Mouse (Mus musculus): ENCODE data around the gene Eif2s3x. TPM values are rescaled to one million over a fixed set of nuclear protein-coding genes. Genes with fewer than 3 reads are reported as not detected.
A peak's percentile ranks its signal among the peaks of the same experiment; 100 is the strongest.
"Not testable (repeated sequence)": the region's sequence is repeated elsewhere in the genome, so short reads cannot be mapped to it uniquely, and the experiment has no call there.

The Eif2s3x gene
- polyA plus RNA-seq (2015; fragmentation: Nextera tagmentation; extraction: Ambion mirVana) = 64.5 and 70.6 TPM in 2 replicates

DNA sequence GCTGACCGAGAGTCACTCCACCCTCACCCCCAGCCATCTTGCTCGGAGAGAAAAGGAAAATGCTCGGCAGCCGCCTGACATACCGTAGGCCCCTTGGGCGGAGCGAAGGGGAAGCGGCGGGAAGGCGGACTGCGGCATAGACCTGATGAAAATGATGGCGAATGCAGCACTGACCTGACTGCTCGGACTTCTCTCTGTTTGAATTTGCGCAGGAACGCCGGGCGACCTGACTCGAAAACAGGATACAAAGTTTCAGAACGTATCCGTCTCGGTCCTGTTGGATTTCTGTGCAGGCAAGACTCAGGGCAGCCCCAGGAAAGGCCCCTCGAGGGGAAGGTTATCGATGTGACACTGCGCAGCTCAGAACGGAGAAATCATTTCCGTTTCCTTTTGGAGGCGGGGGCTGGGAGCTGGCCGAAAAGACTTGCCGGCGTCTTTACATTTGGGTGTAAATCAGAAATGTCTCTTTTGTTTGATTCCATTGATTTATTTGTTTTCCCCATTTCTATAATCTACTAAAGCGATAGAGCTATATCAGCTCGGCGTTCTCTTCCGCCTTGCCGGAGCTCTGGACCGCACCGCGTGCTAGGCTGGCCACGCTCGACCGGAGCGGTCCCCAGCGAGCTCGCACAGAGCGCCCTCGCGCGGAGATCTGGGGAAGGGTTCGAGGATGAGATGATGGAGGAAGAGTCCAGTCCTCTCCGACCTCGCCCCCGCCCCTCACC, at the start of gene Eif2s3x:
Eif2s3x (minus strand) TSS at position 266 of the 725 bp plus-strand sequence.
- ATAC-seq = peak; percentile 96
- peak within 1 kb of the TSS; percentile 80 for H3K27ac ChIP-seq
- H3K9me3 ChIP-seq = no peaks in the 10 kb centered on the region
- H3K27me3 ChIP-seq (replicated peaks) = no peaks in the 10 kb centered on the region
- under 1% methylated on average over 52 of the region's 52 CpGs for WGBS
- no peaks in the 10 kb centered on the region for H3K36me3 ChIP-seq
- H3K4me2 ChIP-seq (replicated peaks) = peak within 1 kb of the TSS; percentile 65
- H3K9ac ChIP-seq = peak within 1 kb of the TSS; percentile 85
- peak within 1 kb of the TSS; percentile 77 for H3K4me3 ChIP-seq (replicated peaks)
- no peaks in the 10 kb centered on the region for H3K4me1 ChIP-seq (replicated peaks)

DNA sequence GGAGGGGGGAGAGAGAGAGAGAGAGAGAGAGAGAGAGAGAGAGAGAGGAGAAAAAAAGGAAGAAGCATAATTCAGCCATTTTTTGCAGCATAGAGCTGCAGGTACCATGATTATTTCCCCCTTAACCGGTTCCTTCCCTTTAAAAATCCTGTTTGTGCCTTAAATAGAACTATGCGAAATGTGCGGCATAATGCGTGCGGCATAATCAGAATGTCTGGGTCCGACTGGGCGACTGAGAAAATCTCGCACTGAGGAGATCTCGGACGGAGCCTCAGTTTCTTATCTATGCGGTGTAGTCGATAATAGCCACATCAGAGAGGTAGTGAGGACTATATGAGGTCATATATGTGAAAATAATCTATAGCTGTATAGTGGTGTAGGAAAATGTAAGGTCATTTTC, 22.9 kb upstream of the Eif2s3x start:
- Histone ChIP-seq H3K4me3 (replicated peaks) (peak overlapping the region; percentile 65), H3K27ac (no peak overlapping the region), H3K9ac (no peak overlapping the region), H3K4me2 (replicated peaks) (peak overlapping the region; percentile 53), H3K4me1 (replicated peaks) (no peaks in the 10 kb centered on the region), H3K9me3 (no peaks in the 10 kb centered on the region), H3K36me3 (no peaks in the 10 kb centered on the region), H3K27me3 (replicated peaks) (peaks cover 12% of the 10 kb centered on the region; the same call in 1 of the 2 replicates)
- ATAC-seq = no peak
- WGBS = 25% methylated on average over 12 of the region's 12 CpGs

DNA sequence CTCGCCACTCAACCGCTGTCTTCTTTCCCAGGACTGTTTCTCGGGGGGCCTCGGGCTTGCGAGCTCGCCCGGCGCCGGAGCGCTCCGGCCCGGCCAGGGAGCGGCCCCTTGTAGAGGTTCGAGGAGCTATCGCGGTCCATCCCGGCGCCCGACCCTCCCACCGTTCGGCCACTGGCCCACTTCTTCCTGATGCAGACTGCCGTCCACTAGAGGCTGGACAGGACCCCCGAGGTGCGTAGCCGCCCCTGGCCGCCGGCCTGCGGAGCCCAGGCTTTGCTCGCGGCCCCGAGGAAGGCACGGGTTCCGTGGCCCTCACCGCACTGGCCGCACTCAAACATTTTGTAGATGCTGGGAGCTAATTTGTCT, 22.5 kb upstream of the Eif2s3x start:
- H3K4me2 ChIP-seq (replicated peaks) = peak overlapping the region; percentile 53
- no peaks in the 10 kb centered on the region for H3K4me1 ChIP-seq (replicated peaks)
- H3K9me3 ChIP-seq = no peaks in the 10 kb centered on the region
- H3K9ac ChIP-seq = peak overlapping the region; percentile 63
- H3K4me3 ChIP-seq (replicated peaks) = peak overlapping the region; percentile 65
- H3K36me3 ChIP-seq = no peaks in the 10 kb centered on the region
- H3K27me3 ChIP-seq (replicated peaks) = peaks cover 12% of the 10 kb centered on the region; the same call in 1 of the 2 replicates
- no peak; the same call in 1 of the 2 replicates for ATAC-seq
- 14% methylated on average over 35 of the region's 35 CpGs for WGBS
- H3K27ac ChIP-seq = peak overlapping the region; percentile 66

DNA sequence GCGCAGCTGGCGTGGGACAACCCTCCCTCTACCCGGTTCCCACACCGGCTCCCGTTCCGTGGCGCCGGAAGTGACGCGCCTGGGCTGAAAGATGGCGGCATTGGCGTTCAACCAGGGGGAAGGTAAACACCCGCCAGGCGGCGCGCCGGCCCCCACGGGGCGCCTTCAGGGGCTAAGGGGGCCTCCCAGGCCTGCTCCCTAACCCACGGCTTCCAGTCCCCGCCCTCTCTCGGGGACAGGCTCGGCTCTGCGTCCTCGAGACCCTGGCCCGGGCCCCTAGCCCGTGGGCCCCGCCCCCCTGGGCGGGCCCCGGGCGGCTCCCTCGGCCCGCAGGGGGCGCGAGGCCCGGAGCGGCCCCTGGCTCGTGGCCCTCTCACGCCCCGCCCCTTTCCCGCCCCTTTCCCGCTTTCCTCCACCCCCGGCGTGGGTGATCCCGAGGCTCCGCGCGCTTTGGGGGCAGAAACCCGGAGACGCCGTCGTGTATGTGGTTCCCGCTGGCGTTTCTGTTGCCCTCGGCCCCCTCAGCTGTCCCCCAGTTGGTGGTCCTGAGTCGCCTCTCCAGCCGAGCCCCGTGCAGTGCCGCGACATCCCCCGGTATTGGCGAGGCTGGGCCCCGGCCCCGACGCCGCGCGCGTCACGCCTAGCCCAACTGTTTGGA, 22.0 kb upstream of the Eif2s3x start, which contains the start of gene Klhl15:
Klhl15 (plus strand) TSS at position 68 of the 658 bp plus-strand sequence.
- Histone ChIP-seq H3K27me3 (replicated peaks) (peaks cover 12% of the 10 kb centered on the region; the same call in 1 of the 2 replicates), H3K4me3 (replicated peaks) (peak within 1 kb of the TSS; percentile 65)

DNA sequence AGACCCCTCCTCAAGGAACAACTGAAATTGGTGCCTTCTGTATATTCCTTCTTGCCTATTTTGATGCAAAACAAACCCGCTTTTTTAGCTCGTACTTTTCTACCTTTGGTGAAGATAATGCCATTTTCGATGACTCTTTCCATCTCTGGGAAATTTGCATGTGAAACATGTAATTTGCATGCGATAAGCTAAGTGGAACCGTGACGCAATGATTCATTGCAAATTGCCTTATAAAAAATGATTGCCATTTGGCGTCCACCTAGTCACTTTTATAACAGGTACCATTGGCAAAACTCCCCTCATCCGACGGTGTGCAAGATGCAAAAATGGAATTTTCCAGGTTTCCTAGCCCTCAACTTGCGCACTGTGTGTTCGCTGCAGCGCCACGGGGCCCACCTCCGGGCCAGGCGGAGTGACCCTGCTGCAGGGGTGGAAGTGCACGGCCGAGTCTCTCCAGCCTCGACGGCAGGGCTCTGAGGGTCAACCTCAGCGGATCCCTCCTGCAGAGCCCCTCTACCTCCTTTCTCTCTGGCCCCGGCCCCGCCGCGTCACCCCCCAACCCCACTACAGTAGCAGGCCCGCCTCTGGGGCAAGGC, 21.4 kb upstream of the Eif2s3x start:
- Histone ChIP-seq H3K36me3 (no peaks in the 10 kb centered on the region), H3K4me3 (replicated peaks) (peak overlapping the region; percentile 65), H3K4me1 (replicated peaks) (no peaks in the 10 kb centered on the region), H3K9ac (peak overlapping the region; percentile 63), H3K27ac (peak overlapping the region; percentile 86), H3K4me2 (replicated peaks) (peak overlapping the region; percentile 53), H3K9me3 (no peaks in the 10 kb centered on the region), H3K27me3 (replicated peaks) (peaks cover 12% of the 10 kb centered on the region; the same call in 1 of the 2 replicates)
- 19% methylated on average over 25 of the region's 25 CpGs for WGBS
- no peak for ATAC-seq

More for the DNA sequence above, 22.0 kb upstream of the Eif2s3x start, which contains the start of gene Klhl15:
- peak within 1 kb of the TSS; percentile 86 for H3K27ac ChIP-seq
- WGBS = 9% methylated on average over 66 of the region's 70 CpGs
- H3K4me2 ChIP-seq (replicated peaks) = peak within 1 kb of the TSS; percentile 53
- H3K9ac ChIP-seq = peak within 1 kb of the TSS; percentile 63
- ATAC-seq = peak; percentile 97
- H3K9me3 ChIP-seq = no peaks in the 10 kb centered on the region
- no peaks in the 10 kb centered on the region for H3K36me3 ChIP-seq
- no peaks in the 10 kb centered on the region for H3K4me1 ChIP-seq (replicated peaks)

DNA sequence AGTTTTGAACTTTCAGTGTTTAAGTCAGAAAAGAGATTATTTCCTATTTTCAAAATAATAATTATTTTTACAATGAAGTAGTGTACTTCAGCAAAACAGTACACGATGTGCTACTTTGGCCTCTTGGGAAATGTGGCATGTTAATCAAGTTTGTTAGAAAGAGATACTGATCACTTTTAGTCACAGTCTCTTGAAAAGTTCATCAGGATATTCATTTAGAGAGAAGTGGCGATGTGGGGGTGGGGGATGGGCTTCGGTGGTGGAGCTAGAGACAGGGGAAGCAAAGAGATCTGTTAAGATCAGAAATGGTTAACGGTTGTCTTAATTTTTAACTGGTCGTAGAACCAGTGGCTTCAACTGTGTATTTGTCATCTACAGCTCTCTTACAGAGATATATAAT, 20.8 kb upstream of the Eif2s3x start:
- H3K4me2 ChIP-seq (replicated peaks) = no peak overlapping the region

DNA sequence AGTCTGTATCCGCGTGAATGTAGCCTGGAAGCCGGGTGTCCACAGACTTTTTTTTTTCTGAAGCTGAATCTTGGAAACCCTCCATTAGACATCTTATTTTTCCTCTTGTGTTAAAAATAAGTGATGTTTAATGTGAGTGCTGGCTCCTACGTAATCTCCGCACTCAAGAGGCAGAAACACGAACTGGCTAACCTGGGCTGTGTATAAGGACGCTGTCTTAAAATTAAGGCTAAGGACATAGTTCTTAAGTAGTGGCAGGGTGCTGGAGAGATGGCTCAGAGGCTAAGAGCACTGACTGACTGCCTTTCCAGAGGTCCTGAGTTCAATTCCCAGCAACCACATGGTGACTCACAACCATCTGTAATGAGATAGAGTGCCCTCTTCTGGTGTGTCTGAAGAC, 722 bp upstream of the Eif2s3x start:
- 7% methylated on average over 7 of the region's 7 CpGs for WGBS
- Histone ChIP-seq H3K27ac (peak overlapping the region; percentile 80), H3K4me3 (replicated peaks) (peak overlapping the region; percentile 77), H3K9ac (peak overlapping the region; percentile 14; the same call in 1 of the 2 replicates), H3K4me1 (replicated peaks) (no peaks in the 10 kb centered on the region), H3K4me2 (replicated peaks) (peak overlapping the region; percentile 65), H3K36me3 (no peaks in the 10 kb centered on the region), H3K9me3 (no peaks in the 10 kb centered on the region), H3K27me3 (replicated peaks) (no peaks in the 10 kb centered on the region)
- ATAC-seq = no peak

More for the DNA sequence above, 20.8 kb upstream of the Eif2s3x start:
- no peak overlapping the region for H3K27ac ChIP-seq
- no peaks in the 10 kb centered on the region for H3K9me3 ChIP-seq
- WGBS = 36% methylated on average over 5 of the region's 5 CpGs
- no peak overlapping the region for H3K9ac ChIP-seq
- H3K4me3 ChIP-seq (replicated peaks) = no peak overlapping the region
- H3K36me3 ChIP-seq = no peaks in the 10 kb centered on the region
- H3K4me1 ChIP-seq (replicated peaks) = no peaks in the 10 kb centered on the region
- peaks cover 12% of the 10 kb centered on the region; the same call in 1 of the 2 replicates for H3K27me3 ChIP-seq (replicated peaks)
- no peak for ATAC-seq

DNA sequence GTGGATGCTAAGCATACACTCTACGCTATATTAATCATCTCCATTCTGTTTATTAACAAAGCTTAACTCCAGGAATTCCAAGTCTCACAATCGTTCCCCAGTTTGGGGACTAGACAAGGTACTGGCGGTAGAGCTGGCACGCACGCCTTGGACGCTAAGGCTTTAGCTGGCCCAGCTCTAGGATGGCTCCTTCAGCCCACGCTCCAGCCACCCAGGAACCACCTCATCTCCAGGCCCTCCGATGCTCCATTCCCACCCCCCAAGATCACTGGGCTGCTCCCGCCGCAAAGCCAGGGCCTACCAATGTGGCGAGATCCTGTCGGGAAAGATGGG, 432 bp downstream of the Eif2s3x start:
- Histone ChIP-seq H3K27ac (peak overlapping the region; percentile 80), H3K36me3 (no peaks in the 10 kb centered on the region), H3K9me3 (no peaks in the 10 kb centered on the region), H3K9ac (peak overlapping the region; percentile 85), H3K4me2 (replicated peaks) (peak overlapping the region; percentile 51), H3K4me1 (replicated peaks) (no peaks in the 10 kb centered on the region), H3K4me3 (replicated peaks) (peak overlapping the region; percentile 77), H3K27me3 (replicated peaks) (no peaks in the 10 kb centered on the region)
- 0% methylated on average over 12 of the region's 12 CpGs for WGBS
- peak; percentile 69 for ATAC-seq

DNA sequence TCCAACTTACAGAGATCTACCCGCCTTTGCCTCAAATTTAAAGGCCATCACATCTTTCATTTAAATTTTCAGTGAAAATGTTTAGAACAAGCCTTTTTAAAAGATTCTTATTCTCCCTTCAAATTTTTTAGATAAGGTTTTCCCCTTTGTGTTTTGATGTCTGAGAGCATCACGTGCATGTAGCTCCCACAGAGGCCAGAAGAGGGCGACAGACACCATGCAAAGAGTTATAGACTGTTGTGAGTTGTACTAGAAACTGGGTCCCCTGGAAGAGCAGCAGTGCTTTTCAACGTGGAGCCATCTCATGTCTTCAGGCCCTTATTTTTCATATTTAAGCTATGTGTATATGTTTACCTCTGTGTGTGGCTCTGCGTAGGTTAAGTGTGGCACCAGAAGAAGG, 14.9 kb downstream of the Eif2s3x start:
- Histone ChIP-seq H3K27ac (no peak overlapping the region), H3K9ac (no peak overlapping the region), H3K4me1 (replicated peaks) (no peaks in the 10 kb centered on the region), H3K9me3 (no peaks in the 10 kb centered on the region), H3K4me3 (replicated peaks) (no peak overlapping the region), H3K27me3 (replicated peaks) (no peaks in the 10 kb centered on the region), H3K36me3 (peaks cover 6% of the 10 kb centered on the region), H3K4me2 (replicated peaks) (no peak overlapping the region)
- 83% methylated on average over 5 of the region's 5 CpGs for WGBS
- ATAC-seq = no peak

DNA sequence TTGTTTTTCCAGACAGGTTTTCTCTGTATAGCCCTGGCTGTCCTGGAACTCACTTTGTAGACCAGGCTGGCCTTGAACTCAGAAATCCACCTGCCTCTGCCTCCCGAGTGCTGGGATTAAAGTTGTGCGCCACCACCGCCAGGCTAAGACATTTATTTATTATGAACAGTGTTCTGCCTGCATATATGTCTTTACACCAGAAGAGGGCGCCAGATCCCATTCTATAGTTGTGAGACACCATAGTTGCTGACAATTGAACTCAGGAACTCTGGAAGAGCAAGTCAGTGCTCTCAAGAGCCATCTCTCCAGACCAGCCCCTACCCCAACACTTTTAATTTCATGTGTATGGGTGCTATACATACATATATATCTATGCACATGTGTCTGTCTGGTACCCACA, 18.8 kb downstream of the Eif2s3x start:
- not testable (repeated sequence) for H3K4me1 ChIP-seq (replicated peaks); ATAC-seq; H3K27ac ChIP-seq; H3K27me3 ChIP-seq (replicated peaks); H3K9ac ChIP-seq; H3K4me3 ChIP-seq (replicated peaks); H3K36me3 ChIP-seq; H3K4me2 ChIP-seq (replicated peaks); H3K9me3 ChIP-seq
- 70% methylated on average over 4 of the region's 4 CpGs for WGBS

DNA sequence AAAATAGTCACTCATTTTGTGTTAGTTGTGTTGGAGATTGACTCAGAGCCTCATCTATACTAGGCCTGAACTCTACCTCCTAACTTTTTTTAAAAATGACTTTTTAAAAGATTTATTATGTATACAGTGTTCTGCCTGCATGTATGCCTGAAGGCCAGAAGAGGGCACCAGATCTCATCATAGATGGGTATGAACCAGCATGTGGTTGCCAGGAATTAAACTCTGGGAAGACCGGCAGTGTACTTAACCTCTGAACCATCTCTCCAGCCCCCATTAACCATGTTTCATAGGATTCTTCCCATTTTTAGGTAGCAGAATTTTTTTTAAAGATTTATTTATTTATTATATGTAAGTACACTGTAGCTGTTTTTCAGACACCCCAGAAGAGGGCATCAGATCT, 27.5 kb downstream of the Eif2s3x start:
- Histone ChIP-seq H3K27me3 (replicated peaks) (no peaks in the 10 kb centered on the region), H3K4me2 (replicated peaks) (no peak overlapping the region), H3K9ac (no peak overlapping the region), H3K9me3 (no peaks in the 10 kb centered on the region), H3K27ac (no peak overlapping the region), H3K4me3 (replicated peaks) (no peak overlapping the region), H3K4me1 (replicated peaks) (no peaks in the 10 kb centered on the region), H3K36me3 (no peaks in the 10 kb centered on the region)
- no peak for ATAC-seq
- 39% methylated on average over 1 of the region's 1 CpGs for WGBS

DNA sequence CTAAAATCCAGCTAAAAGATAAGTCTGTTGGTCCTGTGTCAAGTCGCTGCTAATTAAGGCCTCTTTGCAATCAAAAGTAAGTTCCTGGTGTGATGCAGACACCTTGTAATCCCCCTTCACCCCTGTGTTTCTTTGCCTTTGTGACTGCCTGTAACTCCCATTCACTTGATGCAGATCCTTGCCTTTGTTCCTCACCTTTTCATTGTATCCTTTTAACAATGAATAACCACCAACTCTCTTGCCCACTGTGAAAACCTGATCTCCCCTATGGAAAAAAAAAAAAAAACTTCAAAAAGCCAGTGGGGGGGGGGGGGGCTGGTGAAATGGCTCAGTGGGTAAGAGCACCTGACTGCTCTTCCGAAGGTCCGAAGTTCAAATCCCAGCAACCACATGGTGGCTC, 28.8 kb downstream of the Eif2s3x start:
- 54% methylated on average over 3 of the region's 3 CpGs for WGBS
- no peaks in the 10 kb centered on the region for H3K36me3 ChIP-seq
- no peaks in the 10 kb centered on the region for H3K9me3 ChIP-seq
- ATAC-seq = no peak
- H3K27ac ChIP-seq = no peak overlapping the region
- no peak overlapping the region for H3K4me2 ChIP-seq (replicated peaks)
- H3K4me3 ChIP-seq (replicated peaks) = no peak overlapping the region
- H3K27me3 ChIP-seq (replicated peaks) = no peaks in the 10 kb centered on the region
- H3K4me1 ChIP-seq (replicated peaks) = no peaks in the 10 kb centered on the region
- no peak overlapping the region for H3K9ac ChIP-seq
